ENCODE assay signal across 21 mouse cellular contexts in genomic region chr7:63085954-63086353, GRCm38 (mm10).
DNase-seq lines count a peak whose midpoint lies in the region; ATAC-seq lines count a peak whose summit lies in the region.
"Had no signal": no experiment of that assay in that cellular context is flagged by ENCODE, and none has a peak within 500 bp of the region (broad histone marks: within the 10 kb centered on the region; RNA-seq: fewer than 3 reads in every experiment).

No protein-coding gene starts in this region.

- DNase-seq in frontal cortex, postnatal 14 days (ENCODE audit: low spot score in 2 of 2) = no peak
- DNase-seq in left cerebral cortex, postnatal 36 days (ENCODE audit: low spot score in 2 of 2) = peak; percentile 11 to 35
- DNase-seq in left cerebral cortex, postnatal 4 days = no peak
- peak; percentile 39 to 52 for DNase-seq in right cerebral cortex, postnatal 10 days (ENCODE audit: low spot score in 2 of 2)
- no peak for DNase-seq in right cerebral cortex, postnatal 4 days
- no peak for DNase-seq in liver
- DNase-seq: adrenal gland, adult 2 months; adrenal gland, postnatal 10 days; adrenal gland, postnatal 25 days; B cell, adult 2 months; cerebellum, adult 11-12 months; cerebellum, adult 2 months; cerebellum, adult 9-10 months; cerebellum, postnatal 10 days; cerebellum, postnatal 25 days had no signal

- intact Hi-C loops in left cerebral cortex, postnatal 36 days (cut with DNase I) = no loop called here
- intact Hi-C loops in left cerebral cortex, postnatal 4 days (cut with DNase I) = no loop called here

- peak; percentile 73 for ATAC-seq in frontal cortex, adult (ENCODE audit: low TSS enrichment)
- ATAC-seq: activated CD4-positive, CD25-positive, alpha-beta regulatory T cell, adult 4 months; CD4-positive, CD25-positive, alpha-beta regulatory T cell, adult 4 months; forebrain, embryonic 13.5 days; forebrain, embryonic 15.5 days; Patski had no signal

Comparison
In these comparisons a context has a peak if more than half of its experiments do, and no peak if none do; other contexts are left out.
1. DNase-seq: peak in left cerebral cortex, postnatal 36 days (2 of 2) and right cerebral cortex, postnatal 10 days (2 of 2); none in frontal cortex, postnatal 14 days (0 of 2), left cerebral cortex, postnatal 4 days (single experiment), right cerebral cortex, postnatal 4 days (single experiment) and liver (single experiment).